Mouse (Mus musculus): ENCODE measurements around the gene Trim47. TPM values are rescaled to one million over a fixed set of nuclear protein-coding genes. Genes with fewer than 3 reads are reported as not detected.

Gene Trim47
- total RNA-seq, 1 experiment from 2014 or later: 21.3 TPM

- no peak for ATAC-seq (replicated peaks in 1 of 2; ENCODE audit: insufficient read depth in 1 of 2, low FRiP score in 2 of 2, low TSS enrichment in 1 of 2, low read depth in 1 of 2, poor library complexity in 2 of 2, severe bottlenecking in 2 of 2)
These were observed 45.9 kb downstream of the Trim47 start for GRCm38 (mm10) chr11:116081081-116081480.

GRCm38 (mm10) chr11:116079511-116079910 is 47.5 kb downstream of the Trim47 start:
- no peak for ATAC-seq (replicated peaks in 1 of 2; ENCODE audit: insufficient read depth in 1 of 2, low FRiP score in 2 of 2, low TSS enrichment in 1 of 2, low read depth in 1 of 2, poor library complexity in 2 of 2, severe bottlenecking in 2 of 2)

GRCm38 (mm10) chr11:116078676-116079320 is 48.2 kb downstream of the Trim47 start:
- no peak for ATAC-seq (replicated peaks in 1 of 2; ENCODE audit: insufficient read depth in 1 of 2, low FRiP score in 2 of 2, low TSS enrichment in 1 of 2, low read depth in 1 of 2, poor library complexity in 2 of 2, severe bottlenecking in 2 of 2)

- ATAC-seq (replicated peaks in 1 of 2; ENCODE audit: insufficient read depth in 1 of 2, low FRiP score in 2 of 2, low TSS enrichment in 1 of 2, low read depth in 1 of 2, poor library complexity in 2 of 2, severe bottlenecking in 2 of 2): peak; percentile 60 to 65
These were observed 48.8 kb downstream of the Trim47 start for GRCm38 (mm10) chr11:116078221-116078620.

- peak; percentile 50 to 65 for ATAC-seq (replicated peaks in 1 of 2; ENCODE audit: insufficient read depth in 1 of 2, low FRiP score in 2 of 2, low TSS enrichment in 1 of 2, low read depth in 1 of 2, poor library complexity in 2 of 2, severe bottlenecking in 2 of 2)
These were observed 49.4 kb downstream of the Trim47 start, which contains the start of gene Unc13d for GRCm38 (mm10) chr11:116077446-116078204. Gene Unc13d (minus strand): TSS chr11:116077961.

- ATAC-seq (replicated peaks in 1 of 2; ENCODE audit: insufficient read depth in 1 of 2, low FRiP score in 2 of 2, low TSS enrichment in 1 of 2, low read depth in 1 of 2, poor library complexity in 2 of 2, severe bottlenecking in 2 of 2): peak; percentile 50 to 52
These were observed 50.2 kb downstream of the Trim47 start for GRCm38 (mm10) chr11:116076836-116077235.

GRCm38 (mm10) chr11:116076266-116076540 is 50.8 kb downstream of the Trim47 start:
- ATAC-seq (replicated peaks in 1 of 2; ENCODE audit: insufficient read depth in 1 of 2, low FRiP score in 2 of 2, low TSS enrichment in 1 of 2, low read depth in 1 of 2, poor library complexity in 2 of 2, severe bottlenecking in 2 of 2): no peak

GRCm38 (mm10) chr11:116075539-116076265 is 51.3 kb downstream of the Trim47 start:
- ATAC-seq (replicated peaks in 1 of 2; ENCODE audit: insufficient read depth in 1 of 2, low FRiP score in 2 of 2, low TSS enrichment in 1 of 2, low read depth in 1 of 2, poor library complexity in 2 of 2, severe bottlenecking in 2 of 2): no peak

GRCm38 (mm10) chr11:116074436-116074991 is 52.5 kb downstream of the Trim47 start:
- ATAC-seq (replicated peaks in 1 of 2; ENCODE audit: insufficient read depth in 1 of 2, low FRiP score in 2 of 2, low TSS enrichment in 1 of 2, low read depth in 1 of 2, poor library complexity in 2 of 2, severe bottlenecking in 2 of 2): no peak

GRCm38 (mm10) chr11:116072608-116073007 is 54.4 kb downstream of the Trim47 start:
- no peak for ATAC-seq (replicated peaks in 1 of 2; ENCODE audit: insufficient read depth in 1 of 2, low FRiP score in 2 of 2, low TSS enrichment in 1 of 2, low read depth in 1 of 2, poor library complexity in 2 of 2, severe bottlenecking in 2 of 2)

- peak; percentile 46 to 54 for ATAC-seq (replicated peaks in 1 of 2; ENCODE audit: insufficient read depth in 1 of 2, low FRiP score in 2 of 2, low TSS enrichment in 1 of 2, low read depth in 1 of 2, poor library complexity in 2 of 2, severe bottlenecking in 2 of 2)
These were observed 55.5 kb downstream of the Trim47 start for GRCm38 (mm10) chr11:116071510-116071909.

GRCm38 (mm10) chr11:116065345-116065744 is 61.7 kb downstream of the Trim47 start:
- ATAC-seq (replicated peaks in 1 of 2; ENCODE audit: insufficient read depth in 1 of 2, low FRiP score in 2 of 2, low TSS enrichment in 1 of 2, low read depth in 1 of 2, poor library complexity in 2 of 2, severe bottlenecking in 2 of 2): no peak

- ATAC-seq (replicated peaks in 1 of 2; ENCODE audit: insufficient read depth in 1 of 2, low FRiP score in 2 of 2, low TSS enrichment in 1 of 2, low read depth in 1 of 2, poor library complexity in 2 of 2, severe bottlenecking in 2 of 2): no peak
These were observed 62.7 kb downstream of the Trim47 start for GRCm38 (mm10) chr11:116064187-116064867.

GRCm38 (mm10) chr11:116063562-116063961 is 63.4 kb downstream of the Trim47 start:
- no peak for ATAC-seq (replicated peaks in 1 of 2; ENCODE audit: insufficient read depth in 1 of 2, low FRiP score in 2 of 2, low TSS enrichment in 1 of 2, low read depth in 1 of 2, poor library complexity in 2 of 2, severe bottlenecking in 2 of 2)

- no peak for ATAC-seq (replicated peaks in 1 of 2; ENCODE audit: insufficient read depth in 1 of 2, low FRiP score in 2 of 2, low TSS enrichment in 1 of 2, low read depth in 1 of 2, poor library complexity in 2 of 2, severe bottlenecking in 2 of 2)
These were observed 64.5 kb downstream of the Trim47 start for GRCm38 (mm10) chr11:116062521-116062920.

GRCm38 (mm10) chr11:116061641-116062415 is 65.2 kb downstream of the Trim47 start:
- ATAC-seq (replicated peaks in 1 of 2; ENCODE audit: insufficient read depth in 1 of 2, low FRiP score in 2 of 2, low TSS enrichment in 1 of 2, low read depth in 1 of 2, poor library complexity in 2 of 2, severe bottlenecking in 2 of 2): no peak

GRCm38 (mm10) chr11:116060596-116060995 is 66.4 kb downstream of the Trim47 start:
- no peak for ATAC-seq (replicated peaks in 1 of 2; ENCODE audit: insufficient read depth in 1 of 2, low FRiP score in 2 of 2, low TSS enrichment in 1 of 2, low read depth in 1 of 2, poor library complexity in 2 of 2, severe bottlenecking in 2 of 2)

Measured in hematopoietic stem cell, adult 5-6 weeks (primary cell).